Mouse (Mus musculus) spleen, postnatal 36 days (tissue): ENCODE results near the gene Scn1b.
A peak's percentile ranks its signal among the peaks of the same experiment; 100 is the strongest.

ENCODE experiments used
- DNase-seq, 2 experiments: peaks; one replicate each; pipeline ENCODE4 v3.0.0; 2022; ENCODE audit warnings: low spot score in 2 of 2, mixed read lengths in 1 of 2

Scn1b gene

GRCm38 (mm10) chr7:31086175-31086755, 40.5 kb downstream of the Scn1b start:
- no peak for DNase-seq

GRCm38 (mm10) chr7:31085171-31085570, 41.6 kb downstream of the Scn1b start:
- no peak for DNase-seq

GRCm38 (mm10) chr7:31084140-31084539, 42.7 kb downstream of the Scn1b start:
- DNase-seq: no peak

GRCm38 (mm10) chr7:31082831-31083588, 43.8 kb downstream of the Scn1b start:
- DNase-seq: no peak

GRCm38 (mm10) chr7:31082106-31082505, 44.7 kb downstream of the Scn1b start:
- no peak for DNase-seq

- DNase-seq: no peak
These were observed 45.7 kb downstream of the Scn1b start for GRCm38 (mm10) chr7:31081106-31081505.

- no peak for DNase-seq
These were observed 46.2 kb downstream of the Scn1b start for GRCm38 (mm10) chr7:31080611-31081010.

- no peak for DNase-seq
These were observed 47.1 kb downstream of the Scn1b start for GRCm38 (mm10) chr7:31079670-31080069.

- DNase-seq: peak in 1 of 2 experiments; percentile 35
These were observed 48.8 kb downstream of the Scn1b start for GRCm38 (mm10) chr7:31077885-31078445.

- no peak for DNase-seq
These were observed 49.3 kb downstream of the Scn1b start for GRCm38 (mm10) chr7:31077470-31077869.

GRCm38 (mm10) chr7:31076492-31076891, 50.3 kb downstream of the Scn1b start, which contains the start of gene Fxyd3:
Gene Fxyd3 (minus strand): TSS chr7:31076704.
- DNase-seq: no peak

GRCm38 (mm10) chr7:31074713-31075069, 52.1 kb downstream of the Scn1b start:
- no peak for DNase-seq

GRCm38 (mm10) chr7:31074061-31074712, 52.6 kb downstream of the Scn1b start:
- DNase-seq: no peak

- no peak for DNase-seq
These were observed 53.3 kb downstream of the Scn1b start for GRCm38 (mm10) chr7:31073546-31073945.

GRCm38 (mm10) chr7:31072326-31072725, 54.5 kb downstream of the Scn1b start:
- no peak for DNase-seq

GRCm38 (mm10) chr7:31070324-31070723, 56.5 kb downstream of the Scn1b start:
- no peak for DNase-seq

GRCm38 (mm10) chr7:31069491-31069890, 57.3 kb downstream of the Scn1b start:
- no peak for DNase-seq

GRCm38 (mm10) chr7:31067836-31068235, 59.0 kb downstream of the Scn1b start:
- no peak for DNase-seq
